Mouse (Mus musculus) hindbrain, embryonic 13.5 days (tissue): ENCODE data around the gene Flad1. TPM values are rescaled to one million over a fixed set of nuclear protein-coding genes. Genes with fewer than 3 reads are reported as not detected.

ENCODE experiments used
- ATAC-seq: fragments of 200-750 bp; cut with Nextera tagmentation; 2 replicates; pipeline ENCODE4 v1.8.0; 2017; ENCODE audit warnings: moderate TSS enrichment; ENCODE audit not compliant: low FRiP score
- H3K27ac ChIP-seq: fragments of 300-500 bp; sonication (generic); 2 replicates; pipeline ENCODE4 v1.5.1; 2015; ENCODE audit warnings: inconsistent platforms, mild to moderate bottlenecking, moderate library complexity
- H3K27me3 ChIP-seq: fragments of 300-500 bp; sonication (generic); 2 replicates; pipeline ENCODE4 v1.6.1; 2015; ENCODE audit warnings: mild to moderate bottlenecking, inconsistent platforms
- H3K36me3 ChIP-seq: fragments of 300-500 bp; sonication (generic); 2 replicates; pipeline ENCODE4 v1.6.1; 2015; ENCODE audit warnings: mild to moderate bottlenecking, inconsistent platforms
- H3K4me1 ChIP-seq: fragments of 300-500 bp; sonication (generic); replicated peaks from 2 replicates; pipeline ENCODE4 v1.6.1; 2015; ENCODE audit warnings: inconsistent platforms
- H3K4me2 ChIP-seq: fragments of 300-500 bp; sonication (generic); 2 replicates; pipeline ENCODE4 v1.6.1; 2015; ENCODE audit warnings: inconsistent platforms, mild to moderate bottlenecking, moderate library complexity
- H3K4me3 ChIP-seq: fragments of 300-500 bp; sonication (generic); 2 replicates; pipeline ENCODE4 v1.5.1; 2015; ENCODE audit warnings: mild to moderate bottlenecking, inconsistent platforms
- H3K9ac ChIP-seq: fragments of 300-500 bp; sonication (generic); 2 replicates; pipeline ENCODE4 v1.6.1; 2015; ENCODE audit warnings: mild to moderate bottlenecking, inconsistent platforms
- H3K9me3 ChIP-seq: fragments of 300-500 bp; sonication (generic); 2 replicates; pipeline ENCODE4 v1.6.1; 2016; ENCODE audit warnings: inconsistent platforms
- WGBS: fragments of 180-500 bp; shearing (Covaris S2); methylation state at CpG from one replicate; pipeline ENCODE4 v1.1.7; 2015; 5-methylcytosine and 5-hydroxymethylcytosine counted together
- polyA plus RNA-seq: library from polyadenylated mRNA; unstranded; fragments of >200 nt; fragmentation: Nextera tagmentation; extraction: Ambion mirVana; gene quantifications from 2 replicates; pipeline ENCODE4 v1.2.1, GENCODE M21; 2015

Flad1 gene
- polyA plus RNA-seq, 1 experiment from 2014 or later = 39.3 TPM

GRCm38 (mm10) chr3:89365486-89366414, 45.9 kb downstream of the Flad1 start:
- no peaks in the 10 kb centered on the region for H3K4me1 ChIP-seq
- no peak overlapping the region for H3K9ac ChIP-seq
- H3K4me3 ChIP-seq = no peak overlapping the region
- H3K36me3 ChIP-seq = no peaks in the 10 kb centered on the region
- peaks cover 7% of the 10 kb centered on the region; the same call in 1 of the 2 replicates for H3K27me3 ChIP-seq
- WGBS = 77% methylated on average over 20 of the region's 20 CpGs
- H3K27ac ChIP-seq = no peak overlapping the region
- no peak for ATAC-seq
- H3K9me3 ChIP-seq = no peaks in the 10 kb centered on the region
- H3K4me2 ChIP-seq = no peak overlapping the region

- Histone ChIP-seq H3K27me3 (peaks cover 7% of the 10 kb centered on the region; the same call in 1 of the 2 replicates), H3K4me1 (no peaks in the 10 kb centered on the region), H3K27ac (no peak within 1 kb of the TSS), H3K4me3 (no peak within 1 kb of the TSS), H3K9me3 (no peaks in the 10 kb centered on the region), H3K4me2 (no peak within 1 kb of the TSS), H3K9ac (no peak within 1 kb of the TSS), H3K36me3 (no peaks in the 10 kb centered on the region)
- ATAC-seq = no peak
- 86% methylated on average over 11 of the region's 11 CpGs for WGBS
Measured at GRCm38 (mm10) chr3:89365153-89365485, 46.6 kb downstream of the Flad1 start, which contains the start of gene Dcst1. Gene Dcst1, minus strand, starts transcription at chr3:89365253.

- 50% methylated on average over 8 of the region's 8 CpGs for WGBS
- no peak for ATAC-seq
Measured at GRCm38 (mm10) chr3:89364631-89365030, 47.0 kb downstream of the Flad1 start.

GRCm38 (mm10) chr3:89361675-89362074, 50.0 kb downstream of the Flad1 start, which contains the start of gene Dcst2:
Gene Dcst2, plus strand, starts transcription at chr3:89361975.
- Histone ChIP-seq H3K4me1 (no peaks in the 10 kb centered on the region), H3K27ac (no peak within 1 kb of the TSS), H3K4me2 (no peak within 1 kb of the TSS), H3K9ac (no peak within 1 kb of the TSS), H3K36me3 (no peaks in the 10 kb centered on the region), H3K4me3 (no peak within 1 kb of the TSS), H3K9me3 (no peaks in the 10 kb centered on the region), H3K27me3 (peaks cover 14% of the 10 kb centered on the region; the same call in 1 of the 2 replicates)
- WGBS = 90% methylated on average over 7 of the region's 7 CpGs
- ATAC-seq = no peak

More at GRCm38 (mm10) chr3:89364631-89365030, 47.0 kb downstream of the Flad1 start:
- Histone ChIP-seq H3K27ac (no peak overlapping the region), H3K4me3 (no peak overlapping the region), H3K27me3 (peaks cover 7% of the 10 kb centered on the region; the same call in 1 of the 2 replicates), H3K36me3 (no peaks in the 10 kb centered on the region), H3K4me1 (no peaks in the 10 kb centered on the region), H3K4me2 (no peak overlapping the region), H3K9me3 (no peaks in the 10 kb centered on the region), H3K9ac (no peak overlapping the region)

- WGBS = 81% methylated on average over 3 of the region's 3 CpGs
- no peak overlapping the region for H3K9ac ChIP-seq
- H3K4me2 ChIP-seq = no peak overlapping the region
- H3K4me1 ChIP-seq = no peaks in the 10 kb centered on the region
- peaks cover 20% of the 10 kb centered on the region; the same call in 1 of the 2 replicates for H3K27me3 ChIP-seq
- no peak overlapping the region for H3K27ac ChIP-seq
- no peak overlapping the region for H3K4me3 ChIP-seq
- H3K9me3 ChIP-seq = no peaks in the 10 kb centered on the region
- no peak for ATAC-seq
- H3K36me3 ChIP-seq = no peaks in the 10 kb centered on the region
Measured at GRCm38 (mm10) chr3:89360237-89360636, 51.4 kb downstream of the Flad1 start.

- H3K4me3 ChIP-seq = no peak overlapping the region
- H3K9me3 ChIP-seq = no peaks in the 10 kb centered on the region
- H3K27ac ChIP-seq = no peak overlapping the region
- 60% methylated on average over 6 of the region's 6 CpGs for WGBS
- peaks cover 20% of the 10 kb centered on the region; the same call in 1 of the 2 replicates for H3K27me3 ChIP-seq
- no peak overlapping the region for H3K4me2 ChIP-seq
- no peaks in the 10 kb centered on the region for H3K36me3 ChIP-seq
- peaks cover 3% of the 10 kb centered on the region for H3K4me1 ChIP-seq
- H3K9ac ChIP-seq = no peak overlapping the region
- no peak for ATAC-seq
Measured at GRCm38 (mm10) chr3:89359630-89360029, 52.0 kb downstream of the Flad1 start.

GRCm38 (mm10) chr3:89356029-89356428, 55.6 kb downstream of the Flad1 start:
- Histone ChIP-seq H3K4me1 (peaks cover 3% of the 10 kb centered on the region), H3K27me3 (peaks cover 43% of the 10 kb centered on the region), H3K36me3 (no peaks in the 10 kb centered on the region), H3K27ac (no peak overlapping the region), H3K9ac (no peak overlapping the region), H3K4me3 (no peak overlapping the region), H3K4me2 (no peak overlapping the region), H3K9me3 (no peaks in the 10 kb centered on the region)
- no peak for ATAC-seq
- 81% methylated on average over 9 of the region's 9 CpGs for WGBS

GRCm38 (mm10) chr3:89355512-89355902, 56.2 kb downstream of the Flad1 start:
- Histone ChIP-seq H3K4me1 (peaks cover 6% of the 10 kb centered on the region), H3K4me2 (no peak overlapping the region), H3K4me3 (no peak overlapping the region), H3K9ac (no peak overlapping the region), H3K36me3 (no peaks in the 10 kb centered on the region), H3K9me3 (no peaks in the 10 kb centered on the region), H3K27me3 (peaks cover 47% of the 10 kb centered on the region), H3K27ac (no peak overlapping the region)
- WGBS = 71% methylated on average over 6 of the region's 6 CpGs
- ATAC-seq = no peak

- H3K9ac ChIP-seq = no peak overlapping the region
- peak; percentile 26; the same call in 1 of the 2 replicates for ATAC-seq
- no peak overlapping the region for H3K27ac ChIP-seq
- H3K4me2 ChIP-seq = no peak overlapping the region
- no peak overlapping the region for H3K4me3 ChIP-seq
- H3K4me1 ChIP-seq = peaks cover 11% of the 10 kb centered on the region
- WGBS = 20% methylated on average over 5 of the region's 5 CpGs
- no peaks in the 10 kb centered on the region for H3K9me3 ChIP-seq
- H3K27me3 ChIP-seq = peaks cover 50% of the 10 kb centered on the region
- no peaks in the 10 kb centered on the region for H3K36me3 ChIP-seq
Measured at GRCm38 (mm10) chr3:89354816-89355511, 56.7 kb downstream of the Flad1 start.

GRCm38 (mm10) chr3:89351271-89351670, 60.4 kb downstream of the Flad1 start:
- WGBS = 65% methylated on average over 5 of the region's 5 CpGs
- Histone ChIP-seq H3K9me3 (no peaks in the 10 kb centered on the region), H3K9ac (no peak overlapping the region), H3K4me2 (no peak overlapping the region), H3K4me1 (peaks cover 27% of the 10 kb centered on the region), H3K27me3 (peaks cover 59% of the 10 kb centered on the region), H3K27ac (no peak overlapping the region), H3K4me3 (no peak overlapping the region), H3K36me3 (peaks cover 4% of the 10 kb centered on the region; the same call in 1 of the 2 replicates)
- no peak for ATAC-seq
